Mouse (Mus musculus) CD8-positive naive resting alpha-beta T cell, adult 2 months (primary cell): ENCODE data around the gene Por.
A peak's percentile ranks its signal among the peaks of the same experiment; 100 is the strongest.

ENCODE experiments used
- DNase-seq, 2 experiments: peaks; one replicate each; pipeline ENCODE4 v3.0.0; 2022; ENCODE audit warnings: low read depth in 2 of 2, low spot score in 2 of 2

Por gene

GRCm38 (mm10) chr5:135764971-135765370 is 95.1 kb downstream of the Por start:
- no peak for DNase-seq

- DNase-seq: no peak
Measured at GRCm38 (mm10) chr5:135772519-135772918, 102.7 kb downstream of the Por start.

GRCm38 (mm10) chr5:135776546-135776945 is 106.7 kb downstream of the Por start:
- DNase-seq: no peak

- no peak for DNase-seq
Measured at GRCm38 (mm10) chr5:135777796-135778470, 108.1 kb downstream of the Por start, which contains the start of gene Styxl1. TSS of gene Styxl1 (minus strand) at chr5:135778385.

- DNase-seq: peak; percentile 96 to 98
Measured at GRCm38 (mm10) chr5:135778471-135779445, 108.9 kb downstream of the Por start, which contains the start of gene Mdh2. TSS of gene Mdh2 (plus strand) at chr5:135778480.

GRCm38 (mm10) chr5:135780331-135780730 is 110.5 kb downstream of the Por start:
- DNase-seq: no peak

GRCm38 (mm10) chr5:135782901-135783300 is 113.1 kb downstream of the Por start:
- no peak for DNase-seq
